Mouse (Mus musculus): ENCODE data around the gene Fzr1. TPM values are rescaled to one million over a fixed set of nuclear protein-coding genes. Genes with fewer than 3 reads are reported as not detected.

Fzr1 gene
- polyA plus RNA-seq (2012; rRNA removed), result 81.5 and 85.5 TPM in 2 replicates

GRCm38 (mm10) chr10:81377793-81378552 is at the start of gene Fzr1:
Gene Fzr1 (minus strand): TSS chr10:81378516.
- no peak for DNase-seq (ENCODE audit: low read depth, low spot score)
- under 1% methylated on average over 56 of the region's 59 CpGs for WGBS

GRCm38 (mm10) chr10:81427804-81428506 is 49.6 kb upstream of the Fzr1 start:
- DNase-seq (ENCODE audit: low read depth, low spot score), result no peak
- WGBS, result 86% methylated on average over 8 of the region's 8 CpGs

- 38% methylated on average over 3 of the region's 3 CpGs for whole genome bisulfite sequencing
Observed at GRCm38 (mm10) chr10:81427327-81427726, 49.0 kb upstream of the Fzr1 start.

GRCm38 (mm10) chr10:81426897-81427296 is 48.6 kb upstream of the Fzr1 start:
- WGBS, result under 1% methylated on average over 38 of the region's 38 CpGs
- DNase-seq (ENCODE audit: low read depth, low spot score), result no peak

More at GRCm38 (mm10) chr10:81427327-81427726, 49.0 kb upstream of the Fzr1 start:
- DNase-seq (ENCODE audit: low read depth, low spot score), result no peak

DNA sequence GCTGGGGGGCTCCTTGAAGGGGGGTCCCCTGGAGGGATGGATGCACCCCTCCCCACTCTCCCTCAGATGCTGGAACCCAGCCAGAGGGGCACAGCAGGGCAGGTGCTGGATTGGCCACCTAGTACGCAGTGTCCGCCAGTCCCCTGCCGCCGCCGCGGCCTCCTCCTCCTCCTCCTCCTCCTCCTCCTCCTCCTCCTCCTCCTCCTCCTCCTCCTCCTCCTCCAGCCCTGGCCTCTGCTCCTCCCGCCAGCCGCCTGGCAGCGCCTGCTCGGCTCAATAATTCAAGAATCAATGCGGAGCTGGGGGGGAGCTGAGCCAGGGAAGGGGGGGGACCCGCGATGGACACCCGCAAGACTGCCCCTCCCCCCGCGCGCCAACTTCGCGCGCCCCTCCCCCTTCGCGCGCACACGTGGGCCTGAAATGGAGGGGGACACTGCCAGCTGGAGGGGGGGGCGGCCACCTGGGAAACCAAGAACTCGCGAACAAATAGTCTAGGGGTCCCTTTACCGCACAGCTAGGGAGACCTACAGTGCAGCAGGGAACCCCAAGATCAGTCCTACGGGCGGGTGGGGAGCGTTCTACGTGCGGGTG is 47.9 kb upstream of the Fzr1 start:
- WGBS, result 0% methylated on average over 27 of the region's 33 CpGs
- no peak for DNase-seq (ENCODE audit: low read depth, low spot score)

- DNase-seq (ENCODE audit: low read depth, low spot score), result no peak
- WGBS, result 18% methylated on average over 10 of the region's 10 CpGs
Observed at GRCm38 (mm10) chr10:81425236-81425850, 47.0 kb upstream of the Fzr1 start.

DNA sequence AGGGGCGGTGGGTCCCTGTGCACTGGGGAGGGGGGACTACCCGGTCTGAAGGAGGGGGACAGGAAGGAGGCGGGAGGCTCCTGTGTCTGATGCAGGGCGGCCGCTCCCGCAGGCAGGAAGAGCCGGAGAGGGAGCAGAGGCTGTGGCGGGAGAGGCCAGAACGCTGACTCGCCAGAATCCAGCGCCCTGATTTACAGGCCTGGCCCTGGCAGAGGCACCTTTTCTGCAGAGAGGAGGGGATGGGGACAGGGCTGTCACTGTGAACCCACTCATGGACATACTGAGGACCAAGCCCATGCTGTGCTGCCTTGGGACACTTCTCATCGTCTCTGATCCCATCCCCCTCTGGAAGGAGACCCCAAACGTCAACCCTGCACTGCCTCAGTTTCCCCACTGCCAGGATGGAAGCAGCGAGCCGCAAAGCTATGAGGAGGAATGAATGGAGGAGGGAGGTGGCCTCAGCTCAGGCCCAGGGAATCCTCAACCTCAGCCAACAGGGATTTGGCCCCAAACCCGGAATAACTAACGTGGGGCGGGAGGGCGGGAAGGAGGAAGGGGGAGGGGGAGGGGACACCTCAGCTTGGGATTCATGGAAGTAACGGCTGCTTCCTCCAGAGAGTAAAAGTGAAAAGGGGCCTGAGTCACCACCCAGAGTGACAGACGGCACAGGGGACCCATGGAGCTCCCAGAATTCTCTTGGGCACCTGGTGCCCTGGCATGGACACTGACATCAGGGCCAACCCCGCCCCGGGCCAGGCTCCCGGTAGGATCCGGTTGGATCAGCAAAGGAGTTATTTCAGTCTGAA is 46.1 kb upstream of the Fzr1 start:
- DNase-seq (ENCODE audit: low read depth, low spot score), result no peak
- WGBS, result 8% methylated on average over 25 of the region's 25 CpGs

DNA sequence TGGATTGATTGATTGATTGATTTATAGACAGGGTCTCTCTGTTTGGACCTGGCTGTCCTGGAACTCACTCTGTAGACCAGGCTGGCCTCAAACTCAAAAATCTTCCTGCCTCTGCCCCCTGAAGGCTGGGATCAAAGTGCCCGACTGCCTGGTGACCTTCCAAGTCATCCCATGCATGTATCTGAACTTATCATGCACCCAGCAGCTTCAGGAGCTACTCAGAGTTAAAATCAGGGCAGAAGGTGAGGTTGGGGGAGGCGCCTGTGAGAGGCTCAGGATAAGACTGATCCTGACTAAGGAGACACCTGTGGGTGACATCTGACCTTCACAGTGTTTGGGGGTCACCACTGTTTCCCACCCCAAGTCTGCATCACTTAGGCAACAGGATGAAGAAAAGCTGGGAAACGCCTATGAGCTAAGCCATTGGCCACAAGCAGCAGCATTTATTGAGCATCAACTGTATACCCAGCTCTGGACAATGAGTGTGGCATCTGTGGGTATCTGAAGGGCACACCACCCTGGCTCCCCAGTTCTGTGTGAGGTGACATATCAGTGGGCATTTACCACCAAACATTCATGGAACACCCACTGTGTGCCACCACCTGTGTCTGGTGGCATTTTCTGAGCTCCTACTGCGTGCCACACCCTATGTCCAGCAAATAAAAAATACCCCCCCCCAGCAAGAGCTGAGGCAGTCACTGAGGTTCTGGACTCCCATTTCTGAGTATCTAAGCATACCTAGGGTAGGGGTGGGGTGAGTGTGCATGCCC is 45.3 kb upstream of the Fzr1 start:
- WGBS, result 71% methylated on average over 4 of the region's 4 CpGs
- DNase-seq (ENCODE audit: low read depth, low spot score), result no peak

DNA sequence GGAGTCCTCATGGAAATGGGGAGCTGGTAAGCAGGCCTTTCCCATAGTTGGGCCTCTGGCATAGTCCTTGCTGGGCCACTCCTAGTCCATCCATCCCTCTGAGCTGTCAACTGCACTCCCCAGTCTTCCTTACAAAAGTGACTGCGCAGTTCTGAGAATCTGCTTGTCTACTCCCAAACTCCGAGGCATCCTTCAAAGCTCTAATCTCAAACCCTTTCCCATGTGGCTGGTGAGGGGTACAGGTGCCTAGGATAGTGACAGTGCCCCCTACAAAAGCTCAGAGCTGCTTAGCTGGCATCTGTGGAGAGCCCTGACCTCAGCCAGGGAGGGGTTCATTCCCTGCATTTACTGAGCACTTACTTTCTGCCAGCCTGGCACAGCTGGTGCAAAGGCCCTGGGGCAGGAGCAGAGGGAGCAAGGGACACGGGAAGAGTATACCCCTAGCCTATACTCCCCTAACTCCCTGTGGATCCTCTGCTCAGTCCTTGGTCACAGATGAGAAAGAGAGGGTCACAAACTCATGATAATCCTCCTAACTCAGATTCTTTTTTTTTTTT is 44.4 kb upstream of the Fzr1 start:
- no peak for DNase-seq (ENCODE audit: low read depth, low spot score)
- 80% methylated on average over 3 of the region's 3 CpGs for WGBS

DNA sequence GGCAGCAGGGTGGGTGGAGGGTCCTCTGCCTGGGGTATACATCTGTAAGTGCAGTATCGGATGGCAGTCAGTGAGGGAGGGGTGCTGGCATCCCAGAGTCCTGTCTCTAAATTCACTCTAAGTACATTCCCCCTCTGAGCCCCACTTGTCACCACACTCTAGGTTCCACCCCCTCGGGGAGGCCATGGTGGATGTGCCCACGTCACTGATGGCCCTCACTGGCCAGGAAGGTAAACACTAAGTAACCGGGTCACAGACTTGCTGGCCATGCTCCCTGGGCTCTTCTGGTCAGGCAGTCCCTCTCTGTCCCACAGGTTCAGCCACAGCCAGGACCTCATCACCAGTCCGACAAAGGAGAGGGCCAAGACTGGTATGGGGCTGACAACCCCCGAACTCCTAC is 43.9 kb upstream of the Fzr1 start:
- DNase-seq (ENCODE audit: low read depth, low spot score), result no peak
- WGBS, result 73% methylated on average over 6 of the region's 6 CpGs

GRCm38 (mm10) chr10:81421797-81422100 is 43.4 kb upstream of the Fzr1 start:
- 74% methylated on average over 5 of the region's 5 CpGs for WGBS
- no peak for DNase-seq (ENCODE audit: low read depth, low spot score)

- 63% methylated on average over 4 of the region's 4 CpGs for WGBS
- no peak for DNase-seq (ENCODE audit: low read depth, low spot score)
Observed at GRCm38 (mm10) chr10:81421041-81421796, 42.9 kb upstream of the Fzr1 start.

GRCm38 (mm10) chr10:81420191-81420767 is 42.0 kb upstream of the Fzr1 start:
- DNase-seq (ENCODE audit: low read depth, low spot score), result no peak

DNA sequence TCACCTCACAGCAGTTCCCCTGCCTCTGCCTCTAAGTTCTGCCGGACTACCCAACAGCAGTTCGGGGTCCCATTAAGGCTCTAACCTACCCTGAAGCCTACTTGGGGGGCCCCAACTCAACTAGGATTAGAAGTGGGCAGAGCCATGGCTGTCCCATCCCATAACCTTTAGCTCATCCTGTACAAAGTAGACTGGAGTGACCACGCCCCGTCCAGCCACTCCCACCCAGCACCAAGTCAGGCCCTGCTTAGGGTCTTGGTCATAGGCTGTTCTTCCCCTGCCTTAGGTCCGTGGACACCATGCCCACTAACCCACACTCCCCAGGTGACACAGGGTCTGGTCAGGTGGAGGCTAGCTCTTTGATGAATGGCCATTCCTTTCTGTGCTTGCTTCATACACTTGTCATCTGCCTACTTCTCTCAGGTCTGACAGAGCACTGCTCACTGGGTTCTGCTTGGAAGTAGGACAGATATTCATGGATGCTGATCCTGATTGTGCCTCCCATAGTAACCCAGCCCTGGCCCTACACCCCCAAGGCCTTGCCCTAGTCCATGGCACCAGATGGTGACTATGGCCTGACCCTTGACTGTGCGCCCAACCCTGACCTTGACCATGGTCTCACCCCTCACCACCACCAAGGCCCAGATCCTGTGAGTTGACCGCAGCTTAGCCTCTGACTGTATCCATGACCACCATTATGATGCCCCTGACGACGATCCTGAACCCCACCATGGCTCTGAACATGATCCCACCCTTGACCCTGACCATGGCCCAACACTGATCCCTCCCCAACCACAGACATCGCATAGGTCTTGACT is 41.0 kb upstream of the Fzr1 start:
- no peak for DNase-seq (ENCODE audit: low read depth, low spot score)
- 83% methylated on average over 10 of the region's 10 CpGs for WGBS

More at GRCm38 (mm10) chr10:81420191-81420767, 42.0 kb upstream of the Fzr1 start:
- WGBS, result 90% methylated on average over 40 of the region's 40 CpGs

GRCm38 (mm10) chr10:81418216-81419070 is 40.1 kb upstream of the Fzr1 start:
- 70% methylated on average over 11 of the region's 11 CpGs for WGBS

More at GRCm38 (mm10) chr10:81418216-81419070, 40.1 kb upstream of the Fzr1 start:
- no peak for DNase-seq (ENCODE audit: low read depth, low spot score)

Data from large intestine, adult 2 months (tissue).